Mouse (Mus musculus) embryonic facial prominence, embryonic 13.5 days (tissue): Measurements from ENCODE around the gene Olfr129. TPM values are rescaled to one million over a fixed set of nuclear protein-coding genes. Genes with fewer than 3 reads are reported as not detected.

Source experiments
- ATAC-seq: fragments of 200-750 bp; cut with Nextera tagmentation; 2 replicates; pipeline ENCODE4 v1.8.0; 2017; ENCODE audit warnings: low read depth; ENCODE audit not compliant: insufficient number of reproducible peaks, insufficient read depth, low FRiP score, low TSS enrichment
- H3K27ac ChIP-seq: fragments of 300-500 bp; sonication (generic); 2 replicates; pipeline ENCODE4 v1.5.1; 2015; ENCODE audit warnings: moderate library complexity, mild to moderate bottlenecking, inconsistent platforms
- H3K27me3 ChIP-seq: fragments of 300-500 bp; sonication (generic); 2 replicates; pipeline ENCODE4 v1.6.1; 2015; ENCODE audit warnings: mild to moderate bottlenecking, inconsistent platforms
- H3K36me3 ChIP-seq: fragments of 300-500 bp; sonication (generic); 2 replicates; pipeline ENCODE4 v1.6.1; 2015; ENCODE audit warnings: mild to moderate bottlenecking, inconsistent platforms
- H3K4me1 ChIP-seq: fragments of 300-500 bp; sonication (generic); 2 replicates; pipeline ENCODE4 v1.6.1; 2015; ENCODE audit warnings: inconsistent platforms
- H3K4me2 ChIP-seq: fragments of 300-500 bp; sonication (generic); 2 replicates; pipeline ENCODE4 v1.6.1; 2015; ENCODE audit warnings: moderate library complexity, mild to moderate bottlenecking, inconsistent platforms
- H3K4me3 ChIP-seq: fragments of 300-500 bp; sonication (generic); 2 replicates; pipeline ENCODE4 v1.5.1; 2015; ENCODE audit warnings: mild to moderate bottlenecking, inconsistent platforms
- H3K9ac ChIP-seq: fragments of 300-500 bp; sonication (generic); 2 replicates; pipeline ENCODE4 v1.6.1; 2015; ENCODE audit warnings: mild to moderate bottlenecking, inconsistent platforms
- H3K9me3 ChIP-seq: fragments of 300-500 bp; sonication (generic); 2 replicates; pipeline ENCODE4 v1.6.1; 2016; ENCODE audit warnings: inconsistent platforms
- WGBS: fragments of 180-500 bp; shearing (Covaris S2); methylation state at CpG from one replicate; pipeline ENCODE4 v1.1.7; 2015; ENCODE audit warnings: mixed read lengths; 5-methylcytosine and 5-hydroxymethylcytosine counted together
- polyA plus RNA-seq: library from polyadenylated mRNA; unstranded; fragments of >200 nt; fragmentation: Nextera tagmentation; extraction: Ambion mirVana; gene quantifications from 2 replicates; pipeline ENCODE4 v1.2.1, GENCODE M21; 2015

Gene Olfr129
- not detected in 2 replicates for polyA plus RNA-seq

DNA sequence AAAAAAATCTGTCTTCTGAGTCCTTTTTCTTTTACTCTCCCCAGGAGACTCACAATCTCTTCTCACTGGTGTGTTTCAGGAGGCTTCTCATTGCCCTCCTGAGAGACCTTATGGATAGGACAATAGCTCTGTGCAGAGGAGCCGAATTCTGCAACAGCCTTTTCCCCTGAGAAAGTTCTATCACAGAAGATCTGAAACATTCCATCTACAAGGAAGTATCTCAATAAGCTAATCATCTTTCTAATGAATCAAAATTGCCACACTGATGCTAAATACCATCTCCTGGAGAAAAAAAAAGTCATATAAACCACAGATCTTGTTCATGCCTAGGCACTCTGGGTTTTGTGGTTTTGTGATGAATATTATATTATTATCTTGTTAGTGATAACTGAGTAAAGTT, at the start of gene Olfr129:
Olfr129 (minus strand) TSS at position 101 of the 400 bp plus-strand sequence.
- no peaks in the 10 kb centered on the region for H3K4me1 ChIP-seq
- no peaks in the 10 kb centered on the region for H3K9me3 ChIP-seq
- H3K27ac ChIP-seq = no peak within 1 kb of the TSS
- no peak within 1 kb of the TSS for H3K9ac ChIP-seq
- H3K4me2 ChIP-seq = no peak within 1 kb of the TSS
- H3K36me3 ChIP-seq = no peaks in the 10 kb centered on the region
- H3K27me3 ChIP-seq = no peaks in the 10 kb centered on the region
- ATAC-seq = no peak
- no peak within 1 kb of the TSS for H3K4me3 ChIP-seq
- WGBS = 62% methylated on average over 1 of the region's 1 CpGs

- H3K9ac ChIP-seq = no peak within 1 kb of the TSS
- no peaks in the 10 kb centered on the region for H3K9me3 ChIP-seq
- H3K27ac ChIP-seq = no peak within 1 kb of the TSS
- no peaks in the 10 kb centered on the region for H3K4me1 ChIP-seq
- no peaks in the 10 kb centered on the region for H3K27me3 ChIP-seq
- no peaks in the 10 kb centered on the region for H3K36me3 ChIP-seq
- no peak within 1 kb of the TSS for H3K4me3 ChIP-seq
- ATAC-seq = no peak
- no peak within 1 kb of the TSS for H3K4me2 ChIP-seq
These were observed 28.7 kb upstream of the Olfr129 start, which contains the start of gene Olfr131 for GRCm38 (mm10) chr17:38088593-38088992. Gene Olfr131 (minus strand): TSS chr17:38088693.

GRCm38 (mm10) chr17:38082364-38082763, 22.5 kb upstream of the Olfr129 start:
- WGBS = 85% methylated on average over 4 of the region's 4 CpGs
- H3K27ac ChIP-seq = no peak overlapping the region
- no peaks in the 10 kb centered on the region for H3K36me3 ChIP-seq
- H3K9me3 ChIP-seq = no peaks in the 10 kb centered on the region
- no peak for ATAC-seq
- no peak overlapping the region for H3K9ac ChIP-seq
- H3K27me3 ChIP-seq = no peaks in the 10 kb centered on the region
- H3K4me1 ChIP-seq = no peaks in the 10 kb centered on the region
- H3K4me3 ChIP-seq = no peak overlapping the region
- H3K4me2 ChIP-seq = no peak overlapping the region

GRCm38 (mm10) chr17:38063621-38064020, 3.7 kb upstream of the Olfr129 start, which contains the start of gene Olfr130:
Gene Olfr130 (plus strand): TSS chr17:38063921.
- Histone ChIP-seq H3K27ac (no peak within 1 kb of the TSS), H3K9me3 (no peaks in the 10 kb centered on the region), H3K4me1 (no peaks in the 10 kb centered on the region), H3K9ac (no peak within 1 kb of the TSS), H3K4me2 (no peak within 1 kb of the TSS), H3K36me3 (no peaks in the 10 kb centered on the region), H3K27me3 (no peaks in the 10 kb centered on the region), H3K4me3 (no peak within 1 kb of the TSS)
- ATAC-seq = no peak
- WGBS = 81% methylated on average over 1 of the region's 1 CpGs

- Histone ChIP-seq H3K4me1 (no peaks in the 10 kb centered on the region), H3K27me3 (no peaks in the 10 kb centered on the region), H3K9me3 (no peaks in the 10 kb centered on the region), H3K9ac (no peak overlapping the region), H3K27ac (no peak overlapping the region), H3K4me3 (no peak overlapping the region), H3K36me3 (no peaks in the 10 kb centered on the region), H3K4me2 (no peak overlapping the region)
- WGBS = 31% methylated on average over 5 of the region's 5 CpGs
- ATAC-seq = no peak
These were observed 33.6 kb downstream of the Olfr129 start for GRCm38 (mm10) chr17:38026297-38026696.

DNA sequence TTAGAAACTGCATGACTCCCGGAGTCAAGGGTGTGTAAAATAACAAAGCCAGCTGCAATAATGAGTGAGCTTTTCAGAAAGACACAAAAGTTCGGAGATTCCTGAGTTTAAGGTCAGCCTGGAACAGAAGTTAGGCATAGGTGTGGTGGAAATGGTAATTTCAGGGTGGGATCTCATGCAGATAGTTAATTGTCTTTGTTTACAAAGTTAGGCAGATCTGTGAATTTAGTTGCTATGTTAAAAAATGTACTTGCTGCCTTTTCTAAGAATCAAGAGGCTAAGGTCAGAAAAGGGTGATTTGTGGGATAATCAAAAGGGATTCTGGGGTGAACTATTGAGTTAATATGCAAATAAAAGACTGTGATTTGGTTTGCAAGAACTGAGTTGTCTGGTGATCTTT, 43.5 kb downstream of the Olfr129 start:
- Histone ChIP-seq H3K27ac (no peak overlapping the region), H3K4me1 (no peaks in the 10 kb centered on the region), H3K27me3 (no peaks in the 10 kb centered on the region), H3K4me2 (no peak overlapping the region), H3K9ac (no peak overlapping the region), H3K9me3 (peaks cover 4% of the 10 kb centered on the region; the same call in 1 of the 2 replicates), H3K36me3 (no peaks in the 10 kb centered on the region), H3K4me3 (no peak overlapping the region)
- 74% methylated on average over 2 of the region's 2 CpGs for WGBS
- no peak for ATAC-seq

GRCm38 (mm10) chr17:38004996-38005395, 54.9 kb downstream of the Olfr129 start:
- H3K36me3 ChIP-seq = no peaks in the 10 kb centered on the region
- no peak overlapping the region for H3K27ac ChIP-seq
- H3K4me2 ChIP-seq = no peak overlapping the region
- H3K4me1 ChIP-seq = no peaks in the 10 kb centered on the region
- H3K4me3 ChIP-seq = no peak overlapping the region
- no peaks in the 10 kb centered on the region for H3K27me3 ChIP-seq
- H3K9ac ChIP-seq = no peak overlapping the region
- no peak for ATAC-seq
- WGBS = 66% methylated on average over 2 of the region's 2 CpGs
- no peaks in the 10 kb centered on the region for H3K9me3 ChIP-seq

Other genes with a start within 250 kb of the Olfr129 start
- not detected in 2 replicates for gene Olfr125, start 227.1 kb downstream of the Olfr129 start, polyA plus RNA-seq
- gene Olfr126, start 212.6 kb downstream of the Olfr129 start, polyA plus RNA-seq = not detected in 2 replicates
- not detected in 2 replicates for gene Olfr127, start 159.6 kb downstream of the Olfr129 start, polyA plus RNA-seq
- not detected in 2 replicates for gene Olfr128, start 139.5 kb downstream of the Olfr129 start, polyA plus RNA-seq
- not detected in 2 replicates for gene Olfr761, start 107.0 kb downstream of the Olfr129 start, polyA plus RNA-seq
- gene Olfr130, start 3.8 kb upstream of the Olfr129 start, polyA plus RNA-seq = not detected in 2 replicates
- not detected in 2 replicates for gene Olfr131, start 28.6 kb upstream of the Olfr129 start, polyA plus RNA-seq
- gene Olfr132, start 74.4 kb upstream of the Olfr129 start, polyA plus RNA-seq = not detected in 2 replicates
- gene Olfr133, start 85.2 kb upstream of the Olfr129 start, polyA plus RNA-seq = not detected in 2 replicates
- not detected in 2 replicates for gene Olfr134, start 111.3 kb upstream of the Olfr129 start, polyA plus RNA-seq
- gene Olfr135, start 144.3 kb upstream of the Olfr129 start, polyA plus RNA-seq = not detected in 2 replicates
- not detected in 2 replicates for gene Olfr138, start 201.0 kb upstream of the Olfr129 start, polyA plus RNA-seq
- not detected in 2 replicates for gene Olfr137, start 247.5 kb upstream of the Olfr129 start, polyA plus RNA-seq